Mouse (Mus musculus): ENCODE results near the gene Atg4b.
"Not testable (repeated sequence)": the region's sequence is repeated elsewhere in the genome, so short reads cannot be mapped to it uniquely, and the experiment has no call there.

Atg4b gene

DNA sequence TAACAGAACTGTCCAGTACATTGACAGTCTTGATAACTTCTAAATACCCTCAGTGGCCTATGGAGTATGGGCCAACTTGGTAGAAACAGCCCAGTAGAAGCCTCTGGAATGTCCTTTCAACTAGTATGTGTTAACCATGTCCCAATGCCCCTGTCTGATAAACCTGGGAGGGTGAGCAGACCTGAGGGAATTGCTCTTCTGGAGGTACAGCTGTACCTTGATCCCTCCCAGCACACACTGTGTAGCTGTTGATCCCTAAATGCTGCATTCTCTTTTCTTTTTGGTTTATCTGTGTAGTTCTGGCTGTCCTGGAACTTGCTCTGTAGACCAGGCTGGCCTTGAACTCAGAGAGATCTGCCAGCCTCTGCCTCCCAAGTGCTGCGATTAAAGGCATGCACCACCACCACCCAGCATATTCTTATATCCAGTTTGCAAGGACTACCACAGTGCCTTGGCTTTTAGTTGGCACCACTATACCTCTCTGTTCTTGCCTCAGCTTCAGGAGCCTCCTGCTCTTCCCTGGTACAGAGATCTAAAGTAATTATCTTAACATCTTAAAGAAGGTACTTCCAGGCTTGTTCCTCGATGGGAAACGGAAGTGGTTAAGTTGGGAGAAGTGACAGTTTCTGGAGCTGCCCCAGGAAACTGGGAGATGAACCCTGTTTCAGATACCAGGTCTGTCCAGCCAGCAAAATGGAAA, 72.6 kb downstream of the Atg4b start:
- DNase-seq = no peak

DNA sequence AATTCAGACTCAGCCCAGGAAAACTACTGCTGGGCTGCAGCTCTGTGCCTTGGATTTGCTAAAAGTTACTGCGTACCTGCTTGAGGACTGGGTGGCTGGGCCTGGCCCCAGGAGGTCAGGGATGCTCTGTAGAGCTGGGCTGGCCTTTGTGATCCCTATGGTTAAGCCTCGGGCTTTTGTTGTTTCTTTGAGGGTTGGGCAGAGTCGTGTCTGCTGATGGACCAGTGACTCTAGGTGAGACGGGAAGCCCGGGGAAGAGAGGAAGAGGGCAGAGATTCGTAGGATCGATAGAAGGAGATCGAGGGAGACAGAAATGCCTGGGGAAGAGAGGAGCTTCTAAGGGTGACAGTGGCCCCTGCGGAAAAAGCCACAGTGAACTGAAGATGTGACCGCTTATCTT, 73.3 kb downstream of the Atg4b start, which contains the start of gene D2hgdh:
TSS of gene D2hgdh (plus strand) at position 301 of the 400 bp plus-strand sequence.
- DNase-seq = no peak

DNA sequence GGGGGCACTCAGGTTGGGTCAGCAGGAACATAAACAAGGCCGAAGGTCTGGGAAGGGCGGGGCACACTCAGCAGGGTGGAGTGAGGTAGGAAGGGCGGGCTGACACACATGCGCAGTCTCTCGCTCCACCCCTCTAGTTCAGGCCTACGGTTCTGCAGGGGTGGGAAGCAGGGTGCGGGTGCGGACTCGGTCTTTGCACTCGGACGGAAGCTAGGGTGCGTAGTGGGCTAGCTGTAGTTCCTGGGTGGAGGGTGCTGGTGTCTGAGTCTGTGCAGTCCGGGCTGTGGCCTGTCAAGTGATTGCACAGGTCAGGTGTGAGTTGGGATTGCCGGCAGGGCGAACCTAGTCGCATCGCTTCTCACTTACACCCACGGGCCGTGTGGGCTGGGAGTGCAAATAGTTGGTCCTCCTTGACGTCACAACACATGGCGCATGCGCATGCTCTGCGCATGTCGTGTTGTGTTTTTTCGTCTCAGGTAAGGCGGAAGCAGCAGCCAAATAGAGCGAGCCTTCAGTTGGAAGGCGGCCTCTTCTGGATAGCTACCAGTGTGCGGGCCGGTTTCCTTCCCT, 73.9 kb downstream of the Atg4b start:
- DNase-seq = peak; percentile 90 to 93

- DNase-seq = peak in 1 of 2 experiments; percentile 19
These were observed 74.7 kb downstream of the Atg4b start for GRCm38 (mm10) chr1:93825771-93826539.

GRCm38 (mm10) chr1:93826540-93826835, 75.2 kb downstream of the Atg4b start:
- DNase-seq = no peak

- not testable (repeated sequence) for DNase-seq
These were observed 81.6 kb downstream of the Atg4b start for GRCm38 (mm10) chr1:93832754-93833360.

GRCm38 (mm10) chr1:93834671-93835150, 83.4 kb downstream of the Atg4b start:
- no peak for DNase-seq

- DNase-seq = no peak
These were observed 83.9 kb downstream of the Atg4b start for GRCm38 (mm10) chr1:93835211-93835610.

DNA sequence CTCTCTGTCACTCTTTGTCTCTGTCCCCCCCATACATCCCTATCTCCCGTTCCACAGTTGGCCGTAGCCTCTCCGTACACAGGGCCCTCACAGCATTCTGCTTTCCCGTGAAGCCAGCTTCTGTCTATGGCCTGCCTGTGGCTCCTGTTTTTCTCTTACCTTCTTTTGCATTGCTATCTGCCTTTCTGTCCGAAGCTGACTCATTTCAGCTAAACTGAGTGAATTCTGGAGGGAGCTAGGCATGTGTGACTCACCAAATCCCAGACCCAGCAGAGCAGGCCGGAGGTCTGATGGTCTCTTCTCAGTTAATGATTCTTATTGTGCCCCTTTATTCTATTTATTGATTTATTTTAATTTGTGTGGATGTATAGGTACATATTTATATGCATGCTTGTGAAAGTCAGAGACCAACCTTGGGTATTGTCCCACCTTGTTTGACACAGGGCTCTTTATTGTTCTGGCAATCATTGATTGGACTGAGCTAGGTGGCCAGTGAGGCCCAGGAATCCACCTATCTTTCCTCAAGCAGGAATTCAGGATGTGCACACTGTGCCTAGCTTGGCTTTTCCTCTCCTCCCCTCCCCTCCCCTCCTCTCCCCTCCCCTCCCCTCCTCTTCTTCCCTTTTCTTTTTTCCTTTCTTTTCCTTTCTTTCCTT, 84.7 kb downstream of the Atg4b start:
- no peak for DNase-seq

DNA sequence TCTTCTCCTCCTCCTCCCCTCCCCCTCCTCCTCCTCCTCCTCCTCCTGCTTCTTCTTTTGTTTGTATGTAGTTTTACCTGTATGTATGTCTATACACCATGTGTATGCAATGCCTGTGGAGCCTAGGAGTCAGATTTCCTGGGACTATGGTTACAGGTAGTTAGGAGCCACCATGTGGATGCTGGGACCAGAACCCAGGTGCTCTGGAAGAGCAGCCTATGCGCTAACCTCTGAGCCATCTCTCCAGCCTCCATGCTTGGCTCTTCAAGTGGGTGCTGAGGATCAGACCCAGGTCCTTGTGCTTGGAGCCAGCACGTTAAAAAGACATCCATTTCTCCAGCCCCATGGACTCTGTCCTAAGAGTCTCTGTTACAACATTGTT, 85.2 kb downstream of the Atg4b start:
- no peak for DNase-seq

- DNase-seq = no peak
These were observed 86.0 kb downstream of the Atg4b start for GRCm38 (mm10) chr1:93837335-93837734.

DNA sequence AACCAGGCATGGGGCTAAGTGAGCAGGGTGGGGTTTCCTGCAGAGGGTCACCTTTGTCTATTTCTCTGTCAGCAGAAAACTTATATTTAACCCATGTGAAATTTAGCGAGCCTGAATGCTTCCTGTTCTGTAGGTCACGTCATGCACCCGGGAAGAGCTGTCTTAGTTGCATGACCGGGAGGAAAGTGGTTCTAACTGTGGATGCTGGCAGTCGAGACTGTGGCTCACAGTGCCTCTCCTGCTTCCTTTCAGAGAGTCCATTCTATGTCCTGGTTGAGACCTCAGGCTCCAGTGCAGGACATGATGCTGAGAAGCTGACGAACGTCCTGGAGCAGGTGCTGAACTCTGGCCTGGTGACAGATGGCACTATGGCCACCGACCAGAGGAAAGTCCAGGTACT, 87.3 kb downstream of the Atg4b start:
- not testable (repeated sequence) for DNase-seq

Data from spleen, adult 18-20 months (tissue).